Mouse (Mus musculus) frontal cortex, postnatal 10 days (tissue): ENCODE measurements around the gene Tnfaip8l1.

ENCODE experiments used
- DNase-seq, 2 experiments: peaks; one replicate each; pipeline ENCODE4 v3.0.0; 2022; ENCODE audit warnings: low spot score in 2 of 2, mixed read lengths in 1 of 2

Tnfaip8l1 gene

GRCm38 (mm10) chr17:56218377-56219191 lies 56.3 kb downstream of the Tnfaip8l1 start, which contains the start of gene Dpp9:
Gene Dpp9, minus strand, starts transcription at chr17:56218905.
- peak; percentile 90 to 92 for DNase-seq

GRCm38 (mm10) chr17:56219251-56219650 lies 57.0 kb downstream of the Tnfaip8l1 start:
- DNase-seq = no peak

- no peak for DNase-seq
Measured at GRCm38 (mm10) chr17:56219805-56220204, 57.5 kb downstream of the Tnfaip8l1 start.
